Mouse (Mus musculus) heart, embryonic 12.5 days (tissue): ENCODE measurements around the gene Bcl11a. TPM values are rescaled to one million over a fixed set of nuclear protein-coding genes. Genes with fewer than 3 reads are reported as not detected.

Experiments
- ATAC-seq: fragments of 200-750 bp; cut with Nextera tagmentation; 2 replicates; pipeline ENCODE4 v1.8.0; 2017; ENCODE audit warnings: moderate TSS enrichment, moderate library complexity; ENCODE audit not compliant: insufficient number of reproducible peaks, low FRiP score
- H3K27ac ChIP-seq: fragments of 300-500 bp; sonication (generic); 2 replicates; pipeline ENCODE4 v1.5.1; 2016; ENCODE audit warnings: mild to moderate bottlenecking, moderate library complexity; ENCODE audit not compliant: poor library complexity, severe bottlenecking
- H3K27me3 ChIP-seq: fragments of 300-500 bp; sonication (generic); replicated peaks from 2 replicates; pipeline ENCODE4 v1.6.1; 2016; ENCODE audit warnings: mild to moderate bottlenecking, moderate library complexity
- H3K36me3 ChIP-seq: fragments of 300-500 bp; sonication (generic); 2 replicates; pipeline ENCODE4 v1.6.1; 2016; ENCODE audit warnings: mild to moderate bottlenecking, moderate library complexity
- H3K4me1 ChIP-seq: fragments of 300-500 bp; sonication (generic); replicated peaks from 2 replicates; pipeline ENCODE4 v1.6.1; 2016; ENCODE audit warnings: mild to moderate bottlenecking
- H3K4me2 ChIP-seq: fragments of 300-500 bp; sonication (generic); 2 replicates; pipeline ENCODE4 v1.6.1; 2016; ENCODE audit warnings: mild to moderate bottlenecking, moderate library complexity
- H3K4me3 ChIP-seq: fragments of 300-500 bp; sonication (generic); 2 replicates; pipeline ENCODE4 v1.5.1; 2016; ENCODE audit warnings: mild to moderate bottlenecking
- H3K9ac ChIP-seq: fragments of 300-500 bp; sonication (generic); 2 replicates; pipeline ENCODE4 v1.6.1; 2016; ENCODE audit warnings: mild to moderate bottlenecking, moderate library complexity
- H3K9me3 ChIP-seq: fragments of 300-500 bp; sonication (generic); replicated peaks from 2 replicates; pipeline ENCODE4 v1.6.1; 2016; ENCODE audit warnings: mild to moderate bottlenecking, moderate library complexity
- WGBS: fragments of 180-500 bp; shearing (Covaris S2); methylation state at CpG from one replicate; pipeline ENCODE4 v1.1.7; 2016; 5-methylcytosine and 5-hydroxymethylcytosine counted together
- polyA plus RNA-seq: library from polyadenylated mRNA; unstranded; fragments of >200 nt; fragmentation: Nextera tagmentation; extraction: Ambion mirVana; gene quantifications from 2 replicates; pipeline ENCODE4 v1.2.1, GENCODE M21; 2016

Gene Bcl11a
- polyA plus RNA-seq, 1 experiment from 2014 or later, result 19.3 TPM

GRCm38 (mm10) chr11:24092618-24093017 is 14.8 kb downstream of the Bcl11a start:
- no peaks in the 10 kb centered on the region for H3K27me3 ChIP-seq
- peaks cover 26% of the 10 kb centered on the region for H3K4me1 ChIP-seq
- H3K4me2 ChIP-seq, result no peak overlapping the region
- WGBS, result 50% methylated on average over 3 of the region's 3 CpGs
- H3K9ac ChIP-seq, result no peak overlapping the region
- no peak overlapping the region for H3K27ac ChIP-seq
- no peak overlapping the region for H3K4me3 ChIP-seq
- peaks cover 12% of the 10 kb centered on the region for H3K36me3 ChIP-seq
- H3K9me3 ChIP-seq, result no peaks in the 10 kb centered on the region
- no peak for ATAC-seq

- H3K27ac ChIP-seq, result no peak overlapping the region
- H3K9ac ChIP-seq, result no peak overlapping the region
- H3K4me3 ChIP-seq, result no peak overlapping the region
- H3K27me3 ChIP-seq, result no peaks in the 10 kb centered on the region
- 0 out of 2 replicates have a peak overlapping the region, but pooled peaks have one; percentile 9 for H3K4me2 ChIP-seq
- peaks cover 35% of the 10 kb centered on the region for H3K4me1 ChIP-seq
- 0 out of 2 replicates have a peak, but pooled peaks have one; percentile 18 for ATAC-seq
- 32% methylated on average over 5 of the region's 5 CpGs for WGBS
- no peaks in the 10 kb centered on the region; the same call in 1 of the 2 replicates for H3K36me3 ChIP-seq
- H3K9me3 ChIP-seq, result no peaks in the 10 kb centered on the region
Observed at GRCm38 (mm10) chr11:24094086-24094487, 16.2 kb downstream of the Bcl11a start.

- H3K9me3 ChIP-seq, result no peaks in the 10 kb centered on the region
- H3K36me3 ChIP-seq, result no peaks in the 10 kb centered on the region
- no peak overlapping the region for H3K4me3 ChIP-seq
- 45% methylated on average over 9 of the region's 9 CpGs for WGBS
- no peak for ATAC-seq
- no peaks in the 10 kb centered on the region for H3K27me3 ChIP-seq
- no peak overlapping the region for H3K27ac ChIP-seq
- H3K4me1 ChIP-seq, result peaks cover 44% of the 10 kb centered on the region
- 0 out of 2 replicates have a peak overlapping the region, but pooled peaks have one; percentile 1 for H3K4me2 ChIP-seq
- no peak overlapping the region for H3K9ac ChIP-seq
Observed at GRCm38 (mm10) chr11:24095236-24095635, 17.4 kb downstream of the Bcl11a start.

- H3K9ac ChIP-seq, result no peak overlapping the region
- no peak overlapping the region for H3K4me2 ChIP-seq
- H3K27ac ChIP-seq, result no peak overlapping the region
- peaks cover 50% of the 10 kb centered on the region for H3K4me1 ChIP-seq
- ATAC-seq, result no peak
- H3K27me3 ChIP-seq, result no peaks in the 10 kb centered on the region
- H3K4me3 ChIP-seq, result no peak overlapping the region
- H3K9me3 ChIP-seq, result no peaks in the 10 kb centered on the region
- whole genome bisulfite sequencing, result 81% methylated on average over 7 of the region's 7 CpGs
- H3K36me3 ChIP-seq, result no peaks in the 10 kb centered on the region
Observed at GRCm38 (mm10) chr11:24095656-24096353, 17.9 kb downstream of the Bcl11a start.

GRCm38 (mm10) chr11:24096483-24096882 is 18.6 kb downstream of the Bcl11a start:
- ATAC-seq, result no peak
- no peak overlapping the region for H3K4me2 ChIP-seq

GRCm38 (mm10) chr11:24097026-24097425 is 19.2 kb downstream of the Bcl11a start:
- H3K4me3 ChIP-seq, result no peak overlapping the region
- WGBS, result 79% methylated on average over 6 of the region's 6 CpGs
- H3K4me2 ChIP-seq, result no peak overlapping the region
- H3K36me3 ChIP-seq, result no peaks in the 10 kb centered on the region
- peaks cover 54% of the 10 kb centered on the region for H3K4me1 ChIP-seq
- ATAC-seq, result no peak
- no peaks in the 10 kb centered on the region for H3K27me3 ChIP-seq
- no peak overlapping the region for H3K9ac ChIP-seq
- no peak overlapping the region for H3K27ac ChIP-seq
- no peaks in the 10 kb centered on the region for H3K9me3 ChIP-seq

More at GRCm38 (mm10) chr11:24096483-24096882, 18.6 kb downstream of the Bcl11a start:
- no peak overlapping the region for H3K4me3 ChIP-seq
- no peaks in the 10 kb centered on the region for H3K27me3 ChIP-seq
- no peaks in the 10 kb centered on the region for H3K36me3 ChIP-seq
- peaks cover 52% of the 10 kb centered on the region for H3K4me1 ChIP-seq
- H3K9me3 ChIP-seq, result no peaks in the 10 kb centered on the region
- no peak overlapping the region for H3K27ac ChIP-seq
- WGBS, result 52% methylated on average over 6 of the region's 6 CpGs
- H3K9ac ChIP-seq, result no peak overlapping the region

- no peaks in the 10 kb centered on the region for H3K27me3 ChIP-seq
- H3K27ac ChIP-seq, result no peak overlapping the region
- no peak overlapping the region for H3K4me3 ChIP-seq
- no peak overlapping the region for H3K9ac ChIP-seq
- no peaks in the 10 kb centered on the region for H3K36me3 ChIP-seq
- no peak overlapping the region for H3K4me2 ChIP-seq
- peaks cover 59% of the 10 kb centered on the region for H3K4me1 ChIP-seq
- H3K9me3 ChIP-seq, result no peaks in the 10 kb centered on the region
- WGBS, result 84% methylated on average over 5 of the region's 5 CpGs
- ATAC-seq, result no peak
Observed at GRCm38 (mm10) chr11:24098069-24098468, 20.2 kb downstream of the Bcl11a start.

- Histone ChIP-seq H3K9me3 (no peaks in the 10 kb centered on the region), H3K4me2 (no peak overlapping the region), H3K36me3 (no peaks in the 10 kb centered on the region), H3K4me3 (no peak overlapping the region), H3K27me3 (no peaks in the 10 kb centered on the region), H3K9ac (no peak overlapping the region), H3K4me1 (peaks cover 64% of the 10 kb centered on the region), H3K27ac (no peak overlapping the region)
- ATAC-seq, result no peak
- 45% methylated on average over 3 of the region's 3 CpGs for WGBS
Observed at GRCm38 (mm10) chr11:24098662-24099061, 20.8 kb downstream of the Bcl11a start.

- Histone ChIP-seq H3K27ac (no peak overlapping the region), H3K4me1 (peaks cover 62% of the 10 kb centered on the region), H3K27me3 (no peaks in the 10 kb centered on the region), H3K36me3 (no peaks in the 10 kb centered on the region), H3K9ac (no peak overlapping the region), H3K4me3 (no peak overlapping the region), H3K4me2 (no peak overlapping the region), H3K9me3 (no peaks in the 10 kb centered on the region)
- no peak for ATAC-seq
- 84% methylated on average over 10 of the region's 10 CpGs for WGBS
Observed at GRCm38 (mm10) chr11:24099215-24099614, 21.4 kb downstream of the Bcl11a start.

- peak overlapping the region; percentile 73 for H3K27ac ChIP-seq
Observed at GRCm38 (mm10) chr11:24099886-24100293, 22.0 kb downstream of the Bcl11a start.

GRCm38 (mm10) chr11:24100449-24101070 is 22.7 kb downstream of the Bcl11a start:
- H3K27ac ChIP-seq, result peak overlapping the region; percentile 71
- H3K36me3 ChIP-seq, result no peaks in the 10 kb centered on the region
- 50% methylated on average over 4 of the region's 4 CpGs for WGBS
- H3K4me2 ChIP-seq, result peak overlapping the region; percentile 11
- H3K9ac ChIP-seq, result peak overlapping the region; percentile 61; the same call in 1 of the 2 replicates
- ATAC-seq, result 0 out of 2 replicates have a peak, but pooled peaks have one; percentile 48
- no peaks in the 10 kb centered on the region for H3K9me3 ChIP-seq
- no peak overlapping the region for H3K4me3 ChIP-seq
- peaks cover 50% of the 10 kb centered on the region for H3K4me1 ChIP-seq
- no peaks in the 10 kb centered on the region for H3K27me3 ChIP-seq

More at GRCm38 (mm10) chr11:24099886-24100293, 22.0 kb downstream of the Bcl11a start:
- Histone ChIP-seq H3K4me1 (peaks cover 55% of the 10 kb centered on the region), H3K4me3 (no peak overlapping the region), H3K36me3 (no peaks in the 10 kb centered on the region), H3K9me3 (no peaks in the 10 kb centered on the region), H3K9ac (no peak overlapping the region), H3K27me3 (no peaks in the 10 kb centered on the region), H3K4me2 (peak overlapping the region; percentile 11)
- whole genome bisulfite sequencing, result 35% methylated on average over 5 of the region's 7 CpGs
- ATAC-seq, result peak; percentile 59; the same call in 1 of the 2 replicates
